Mouse (Mus musculus): ENCODE measurements around the gene Ube2k. TPM values are rescaled to one million over a fixed set of nuclear protein-coding genes. Genes with fewer than 3 reads are reported as not detected.

Ube2k gene
- polyA plus RNA-seq, 1 experiment from 2014 or later: 146 TPM

GRCm38 (mm10) chr5:65574876-65575275 is 37.8 kb downstream of the Ube2k start:
- no peaks in the 10 kb centered on the region for H3K27me3 ChIP-seq (ENCODE audit: insufficient read depth, low read length)
- H3K4me1 ChIP-seq (replicated peaks; ENCODE audit: insufficient read depth, low read length): no peaks in the 10 kb centered on the region
- ATAC-seq (replicated peaks; ENCODE audit: low FRiP score, low read depth): no peak
- H3K9ac ChIP-seq (ENCODE audit: low read depth, low read length): no peak overlapping the region
- H3K4me2 ChIP-seq (ENCODE audit: low read length): no peak overlapping the region
- H3K4me3 ChIP-seq (replicated peaks; ENCODE audit: low read depth, low read length): no peak overlapping the region
- no peaks in the 10 kb centered on the region for H3K36me3 ChIP-seq (ENCODE audit: insufficient read depth, low read length)
- DNase-seq (ENCODE audit: low spot score): no peak
- WGBS: 73% methylated on average over 2 of the region's 2 CpGs
- no peaks in the 10 kb centered on the region for H3K9me3 ChIP-seq (replicated peaks; ENCODE audit: low read length)
- H3K27ac ChIP-seq: no peak overlapping the region
- no peak for TF ChIP-seq CTCF (IDR thresholded peaks at IDR 0.05; ENCODE audit: low read depth)

- H3K4me1 ChIP-seq (replicated peaks; ENCODE audit: insufficient read depth, low read length): no peaks in the 10 kb centered on the region
- WGBS: 92% methylated on average over 2 of the region's 2 CpGs
- no peak overlapping the region for H3K4me2 ChIP-seq (ENCODE audit: low read length)
- no peak for TF ChIP-seq CTCF (IDR thresholded peaks at IDR 0.05; ENCODE audit: low read depth)
- H3K36me3 ChIP-seq (ENCODE audit: insufficient read depth, low read length): no peaks in the 10 kb centered on the region
- no peak overlapping the region for H3K4me3 ChIP-seq (replicated peaks; ENCODE audit: low read depth, low read length)
- no peak overlapping the region for H3K9ac ChIP-seq (ENCODE audit: low read depth, low read length)
- H3K27ac ChIP-seq: no peak overlapping the region
- no peaks in the 10 kb centered on the region for H3K27me3 ChIP-seq (ENCODE audit: insufficient read depth, low read length)
- ATAC-seq (replicated peaks; ENCODE audit: low FRiP score, low read depth) (no peak), DNase-seq (ENCODE audit: low spot score) (no peak)
- H3K9me3 ChIP-seq (replicated peaks; ENCODE audit: low read length): no peaks in the 10 kb centered on the region
Observed at GRCm38 (mm10) chr5:65575896-65576295, 38.9 kb downstream of the Ube2k start.

GRCm38 (mm10) chr5:65578545-65578944 is 41.5 kb downstream of the Ube2k start:
- H3K27ac ChIP-seq: no peak overlapping the region
- no peak overlapping the region for H3K4me3 ChIP-seq (replicated peaks; ENCODE audit: low read depth, low read length)
- DNase-seq (ENCODE audit: low spot score): no peak
- 0 out of 2 replicates have a peak, but pooled peaks cover 4% of the 10 kb centered on the region for H3K36me3 ChIP-seq (ENCODE audit: insufficient read depth, low read length)
- WGBS: 82% methylated on average over 3 of the region's 3 CpGs
- H3K9me3 ChIP-seq (replicated peaks; ENCODE audit: low read length): no peaks in the 10 kb centered on the region
- TF ChIP-seq CTCF (IDR thresholded peaks at IDR 0.05; ENCODE audit: low read depth): no peak
- H3K27me3 ChIP-seq (ENCODE audit: insufficient read depth, low read length): no peaks in the 10 kb centered on the region
- H3K4me1 ChIP-seq (replicated peaks; ENCODE audit: insufficient read depth, low read length): no peaks in the 10 kb centered on the region
- no peak overlapping the region for H3K9ac ChIP-seq (ENCODE audit: low read depth, low read length)
- ATAC-seq (replicated peaks; ENCODE audit: low FRiP score, low read depth): no peak
- H3K4me2 ChIP-seq (ENCODE audit: low read length): no peak overlapping the region

- DNase-seq (ENCODE audit: low spot score) (no peak), ATAC-seq (replicated peaks; ENCODE audit: low FRiP score, low read depth) (no peak; the same call in 1 of the 2 replicates)
- Histone ChIP-seq H3K9ac (ENCODE audit: low read depth, low read length) (no peak overlapping the region), H3K4me2 (ENCODE audit: low read length) (no peak overlapping the region), H3K36me3 (ENCODE audit: insufficient read depth, low read length) (peaks cover 8% of the 10 kb centered on the region; the same call in 1 of the 2 replicates), H3K9me3 (replicated peaks; ENCODE audit: low read length) (no peaks in the 10 kb centered on the region), H3K27ac (no peak overlapping the region), H3K4me1 (replicated peaks; ENCODE audit: insufficient read depth, low read length) (no peaks in the 10 kb centered on the region), H3K27me3 (ENCODE audit: insufficient read depth, low read length) (no peaks in the 10 kb centered on the region), H3K4me3 (replicated peaks; ENCODE audit: low read depth, low read length) (no peak overlapping the region)
- no peak for TF ChIP-seq CTCF (IDR thresholded peaks at IDR 0.05; ENCODE audit: low read depth)
- WGBS: 79% methylated on average over 5 of the region's 5 CpGs
Observed at GRCm38 (mm10) chr5:65586291-65586690, 49.3 kb downstream of the Ube2k start.

- Histone ChIP-seq H3K4me2 (ENCODE audit: low read length) (no peak overlapping the region), H3K27me3 (ENCODE audit: insufficient read depth, low read length) (no peaks in the 10 kb centered on the region), H3K4me3 (replicated peaks; ENCODE audit: low read depth, low read length) (no peak overlapping the region), H3K36me3 (ENCODE audit: insufficient read depth, low read length) (peaks cover 10% of the 10 kb centered on the region; the same call in 1 of the 2 replicates), H3K9ac (ENCODE audit: low read depth, low read length) (no peak overlapping the region), H3K27ac (no peak overlapping the region), H3K4me1 (replicated peaks; ENCODE audit: insufficient read depth, low read length) (no peaks in the 10 kb centered on the region), H3K9me3 (replicated peaks; ENCODE audit: low read length) (no peaks in the 10 kb centered on the region)
- 90% methylated on average over 1 of the region's 1 CpGs for WGBS
- no peak for TF ChIP-seq CTCF (IDR thresholded peaks at IDR 0.05; ENCODE audit: low read depth)
- ATAC-seq (replicated peaks; ENCODE audit: low FRiP score, low read depth) (no peak), DNase-seq (ENCODE audit: low spot score) (no peak)
Observed at GRCm38 (mm10) chr5:65590199-65590598, 53.2 kb downstream of the Ube2k start.

GRCm38 (mm10) chr5:65592421-65592820 is 55.4 kb downstream of the Ube2k start:
- ATAC-seq (replicated peaks; ENCODE audit: low FRiP score, low read depth) (no peak), DNase-seq (ENCODE audit: low spot score) (no peak)
- Histone ChIP-seq H3K9me3 (replicated peaks; ENCODE audit: low read length) (no peaks in the 10 kb centered on the region), H3K27ac (no peak overlapping the region), H3K4me2 (ENCODE audit: low read length) (no peak overlapping the region), H3K4me3 (replicated peaks; ENCODE audit: low read depth, low read length) (no peak overlapping the region), H3K36me3 (ENCODE audit: insufficient read depth, low read length) (0 out of 2 replicates have a peak, but pooled peaks cover 11% of the 10 kb centered on the region), H3K27me3 (ENCODE audit: insufficient read depth, low read length) (no peaks in the 10 kb centered on the region), H3K4me1 (replicated peaks; ENCODE audit: insufficient read depth, low read length) (no peaks in the 10 kb centered on the region), H3K9ac (ENCODE audit: low read depth, low read length) (no peak overlapping the region)
- TF ChIP-seq CTCF (IDR thresholded peaks at IDR 0.05; ENCODE audit: low read depth): no peak
- WGBS: 90% methylated on average over 2 of the region's 2 CpGs

- Histone ChIP-seq H3K4me2 (ENCODE audit: low read length) (no peak overlapping the region), H3K36me3 (ENCODE audit: insufficient read depth, low read length) (0 out of 2 replicates have a peak, but pooled peaks cover 14% of the 10 kb centered on the region), H3K27ac (no peak overlapping the region), H3K4me3 (replicated peaks; ENCODE audit: low read depth, low read length) (no peak overlapping the region), H3K9me3 (replicated peaks; ENCODE audit: low read length) (no peaks in the 10 kb centered on the region), H3K9ac (ENCODE audit: low read depth, low read length) (no peak overlapping the region), H3K4me1 (replicated peaks; ENCODE audit: insufficient read depth, low read length) (no peaks in the 10 kb centered on the region), H3K27me3 (ENCODE audit: insufficient read depth, low read length) (no peaks in the 10 kb centered on the region)
- DNase-seq (ENCODE audit: low spot score): no peak
- ATAC-seq (replicated peaks; ENCODE audit: low FRiP score, low read depth): no peak
- no peak for TF ChIP-seq CTCF (IDR thresholded peaks at IDR 0.05; ENCODE audit: low read depth)
- WGBS: 95% methylated on average over 7 of the region's 7 CpGs
Observed at GRCm38 (mm10) chr5:65599681-65600080, 62.6 kb downstream of the Ube2k start.
